Mouse (Mus musculus) heart, embryonic 11.5 days (tissue): ENCODE results near the gene Hus1. TPM values are rescaled to one million over a fixed set of nuclear protein-coding genes. Genes with fewer than 3 reads are reported as not detected.

Experiments used
- ATAC-seq: fragments of 200-750 bp; cut with Nextera tagmentation; replicated peaks from 2 replicates; pipeline ENCODE4 v1.8.0; 2017; ENCODE audit warnings: moderate library complexity; ENCODE audit not compliant: insufficient number of reproducible peaks, low FRiP score, low TSS enrichment
- H3K27ac ChIP-seq: fragments of 300-500 bp; sonication (generic); 2 replicates; pipeline ENCODE4 v1.5.1; 2014; ENCODE audit warnings: mild to moderate bottlenecking, low read depth, low read length
- H3K27me3 ChIP-seq: fragments of 300-500 bp; sonication (generic); 2 replicates; pipeline ENCODE4 v1.6.1; 2014; ENCODE audit warnings: mild to moderate bottlenecking, low read length, mixed read lengths; ENCODE audit not compliant: control insufficient read depth, insufficient read depth
- H3K36me3 ChIP-seq: fragments of 300-500 bp; sonication (generic); 2 replicates; pipeline ENCODE4 v1.6.1; 2014; ENCODE audit warnings: mild to moderate bottlenecking, low read length, moderate library complexity, mixed read lengths; ENCODE audit not compliant: control insufficient read depth, insufficient read depth
- H3K4me1 ChIP-seq: fragments of 300-500 bp; sonication (generic); 2 replicates; pipeline ENCODE4 v1.6.1; 2014; ENCODE audit warnings: low read length; ENCODE audit not compliant: control insufficient read depth, insufficient read depth
- H3K4me2 ChIP-seq: fragments of 300-500 bp; sonication (generic); 2 replicates; pipeline ENCODE4 v1.6.1; 2014; ENCODE audit warnings: mild to moderate bottlenecking, moderate library complexity
- H3K4me3 ChIP-seq: fragments of 300-500 bp; sonication (generic); 2 replicates; pipeline ENCODE4 v1.5.1; 2014; ENCODE audit warnings: low read depth, low read length
- H3K9ac ChIP-seq: fragments of 300-500 bp; sonication (generic); 2 replicates; pipeline ENCODE4 v1.6.1; 2014; ENCODE audit warnings: mild to moderate bottlenecking, low read depth, low read length, moderate library complexity
- H3K9me3 ChIP-seq: fragments of 300-500 bp; sonication (generic); replicated peaks from 2 replicates; pipeline ENCODE4 v1.6.1; 2016; ENCODE audit warnings: low read length; ENCODE audit not compliant: control insufficient read depth
- WGBS: fragments of 180-500 bp; shearing (Covaris S2); extraction: QIAGEN DNeasy Blood & Tissue Kit; methylation state at CpG from one replicate; pipeline ENCODE4 v1.1.7; 2014; ENCODE audit not compliant: insufficient replicate concordance; 5-methylcytosine and 5-hydroxymethylcytosine counted together
- polyA plus RNA-seq: library from polyadenylated mRNA; unstranded; fragments of >200 nt; fragmentation: Nextera tagmentation; extraction: Ambion mirVana; gene quantifications from 2 replicates; pipeline ENCODE4 v1.2.1, GENCODE M21; 2014

Hus1 gene
- polyA plus RNA-seq, 1 experiment from 2014 or later, result 14.5 TPM

DNA sequence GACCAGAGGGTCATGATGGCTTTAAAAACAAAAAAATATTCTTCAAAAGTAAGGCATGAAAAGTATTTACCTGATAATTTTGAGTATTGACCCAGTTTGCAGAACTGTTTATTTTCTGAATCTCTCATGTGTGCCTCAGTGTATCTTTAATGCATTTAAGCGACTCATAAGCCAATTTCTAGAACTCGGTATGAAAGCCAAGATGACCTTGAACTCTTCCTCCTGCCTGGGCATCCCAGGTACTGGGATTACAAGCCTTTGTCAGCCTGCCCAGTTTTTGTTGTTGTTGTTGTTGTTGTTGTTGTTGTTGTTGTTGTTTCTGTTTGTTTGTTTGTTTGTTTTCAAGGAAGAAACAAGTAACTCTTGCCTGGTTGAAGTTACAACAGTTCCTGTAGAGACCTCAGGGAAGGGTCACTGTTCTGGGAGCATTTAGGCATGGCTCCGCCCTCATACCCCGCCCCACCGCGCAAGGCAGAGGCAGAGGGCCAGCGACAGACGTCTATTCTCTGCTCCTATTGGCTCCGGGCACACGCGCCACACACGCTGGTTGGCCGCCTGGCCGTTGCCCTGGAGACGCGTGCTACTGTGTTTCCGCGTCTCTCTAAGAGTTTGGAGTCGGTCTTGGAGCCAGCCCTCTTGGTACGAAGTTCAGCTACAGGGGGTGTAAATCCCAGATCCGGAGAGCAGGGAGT, 37.2 kb upstream of the Hus1 start, which contains the start of gene Gm11992:
Gene Gm11992, plus strand, starts transcription at position 584 of the 692 bp plus-strand sequence.
- peak within 1 kb of the TSS; percentile 86 for H3K4me2 ChIP-seq
- no peaks in the 10 kb centered on the region for H3K36me3 ChIP-seq
- 4% methylated on average over 21 of the region's 21 CpGs for WGBS
- no peaks in the 10 kb centered on the region for H3K9me3 ChIP-seq
- peak within 1 kb of the TSS; percentile 16; the same call in 1 of the 2 replicates for H3K9ac ChIP-seq
- H3K4me3 ChIP-seq, result peak within 1 kb of the TSS; percentile 48
- H3K27ac ChIP-seq, result peak within 1 kb of the TSS; percentile 70; the same call in 1 of the 2 replicates
- H3K4me1 ChIP-seq, result peaks cover 7% of the 10 kb centered on the region
- peak; percentile 95 for ATAC-seq
- peaks cover 6% of the 10 kb centered on the region; the same call in 1 of the 2 replicates for H3K27me3 ChIP-seq

DNA sequence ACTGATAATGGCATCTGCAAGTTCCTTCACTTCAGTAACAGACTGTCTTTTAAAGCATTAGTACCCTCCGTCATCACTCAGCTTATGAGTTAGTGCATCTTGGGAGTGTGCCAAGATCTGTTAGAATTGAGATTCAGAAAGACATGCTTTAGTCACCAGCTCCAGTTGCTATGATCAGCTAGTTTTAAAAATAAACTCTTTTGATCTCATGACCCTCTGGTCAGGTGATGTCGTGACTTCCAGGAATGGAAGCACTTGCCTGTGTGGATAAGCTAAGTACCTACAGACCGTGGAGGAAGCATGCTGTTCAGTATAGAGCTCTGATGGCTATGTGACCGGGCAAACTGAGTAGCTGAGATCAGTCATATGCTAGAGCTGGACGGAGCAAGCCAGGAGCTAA, 36.1 kb upstream of the Hus1 start:
- 45% methylated on average over 5 of the region's 5 CpGs for whole genome bisulfite sequencing
- Histone ChIP-seq H3K4me2 (no peak overlapping the region), H3K4me3 (no peak overlapping the region), H3K27me3 (peaks cover 6% of the 10 kb centered on the region; the same call in 1 of the 2 replicates), H3K9ac (no peak overlapping the region), H3K27ac (peak overlapping the region; percentile 70; the same call in 1 of the 2 replicates), H3K4me1 (peaks cover 7% of the 10 kb centered on the region; the same call in 1 of the 2 replicates), H3K9me3 (no peaks in the 10 kb centered on the region), H3K36me3 (no peaks in the 10 kb centered on the region)
- peak; percentile 66 for ATAC-seq

DNA sequence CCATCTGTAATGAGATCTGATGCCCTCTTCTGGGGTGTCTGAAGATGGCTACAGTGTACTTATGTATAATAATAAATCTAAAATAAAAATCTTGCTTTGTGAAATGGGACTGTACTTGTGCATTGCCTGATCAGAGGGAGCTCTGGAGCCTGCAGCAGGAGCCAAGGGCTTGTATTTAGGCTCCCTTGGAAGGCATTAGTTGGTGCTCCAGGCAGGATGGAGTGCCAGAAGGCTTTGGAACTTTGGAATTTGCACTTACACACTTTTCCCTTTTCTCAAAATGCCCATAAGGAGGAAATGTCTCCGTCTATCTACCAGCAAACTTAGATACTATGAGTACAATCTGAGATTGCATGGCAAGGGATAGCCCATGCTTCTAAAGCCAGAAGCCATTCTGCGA, 35.6 kb upstream of the Hus1 start:
- H3K9me3 ChIP-seq, result no peaks in the 10 kb centered on the region
- peaks cover 7% of the 10 kb centered on the region; the same call in 1 of the 2 replicates for H3K4me1 ChIP-seq
- 70% methylated on average over 2 of the region's 2 CpGs for WGBS
- H3K36me3 ChIP-seq, result no peaks in the 10 kb centered on the region
- H3K27ac ChIP-seq, result peak overlapping the region; percentile 65
- ATAC-seq, result no peak
- no peak overlapping the region for H3K4me2 ChIP-seq
- no peak overlapping the region for H3K9ac ChIP-seq
- peaks cover 6% of the 10 kb centered on the region; the same call in 1 of the 2 replicates for H3K27me3 ChIP-seq
- H3K4me3 ChIP-seq, result no peak overlapping the region

DNA sequence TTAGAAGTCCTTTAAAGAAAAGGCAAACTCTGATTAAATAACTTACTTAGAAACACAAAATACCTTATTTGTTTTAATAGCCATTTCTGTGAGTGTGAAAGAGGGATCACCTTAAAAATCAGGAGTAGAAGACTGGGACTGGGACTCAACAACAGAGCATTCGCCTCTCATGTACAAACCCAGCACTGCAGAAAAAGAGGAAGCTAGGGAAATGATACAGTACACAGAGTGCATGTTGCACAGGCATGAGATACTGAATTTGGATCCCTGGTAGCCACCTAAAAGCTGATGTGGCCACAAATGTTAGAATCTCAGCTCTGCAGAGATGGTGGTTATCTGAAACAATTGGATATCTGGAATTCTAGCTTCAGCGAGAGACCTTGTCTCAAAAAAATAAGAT, 20.5 kb upstream of the Hus1 start:
- no peaks in the 10 kb centered on the region for H3K9me3 ChIP-seq
- H3K27ac ChIP-seq, result no peak overlapping the region
- H3K4me2 ChIP-seq, result no peak overlapping the region
- H3K4me1 ChIP-seq, result no peaks in the 10 kb centered on the region
- no peak overlapping the region for H3K4me3 ChIP-seq
- no peak overlapping the region for H3K9ac ChIP-seq
- no peak for ATAC-seq
- WGBS, result 77% methylated on average over 2 of the region's 2 CpGs
- no peaks in the 10 kb centered on the region for H3K36me3 ChIP-seq
- no peaks in the 10 kb centered on the region for H3K27me3 ChIP-seq

DNA sequence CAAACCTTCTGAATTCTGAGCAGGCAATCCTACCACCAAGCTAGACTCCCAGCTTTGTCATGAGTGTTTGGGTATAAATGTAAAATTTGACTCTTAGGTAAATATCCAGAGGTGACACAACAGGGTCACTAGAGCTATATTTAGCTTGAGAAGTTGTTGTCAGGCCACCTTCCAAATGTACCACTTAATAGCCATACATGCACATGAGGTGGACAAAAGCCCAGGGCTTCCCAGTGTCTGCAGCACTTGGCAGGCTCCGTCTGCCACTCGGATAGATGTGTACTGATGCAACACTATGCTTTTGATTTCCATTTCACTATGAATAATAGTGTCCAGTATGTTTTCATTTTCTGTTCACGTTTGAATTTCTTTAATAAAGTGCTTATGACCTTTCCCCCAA, 14.2 kb upstream of the Hus1 start:
- H3K4me1 ChIP-seq, result no peaks in the 10 kb centered on the region
- H3K36me3 ChIP-seq, result no peaks in the 10 kb centered on the region
- H3K27ac ChIP-seq, result no peak overlapping the region
- no peak for ATAC-seq
- H3K4me2 ChIP-seq, result no peak overlapping the region
- no peaks in the 10 kb centered on the region for H3K27me3 ChIP-seq
- H3K9ac ChIP-seq, result no peak overlapping the region
- H3K9me3 ChIP-seq, result no peaks in the 10 kb centered on the region
- 73% methylated on average over 3 of the region's 3 CpGs for WGBS
- no peak overlapping the region for H3K4me3 ChIP-seq

DNA sequence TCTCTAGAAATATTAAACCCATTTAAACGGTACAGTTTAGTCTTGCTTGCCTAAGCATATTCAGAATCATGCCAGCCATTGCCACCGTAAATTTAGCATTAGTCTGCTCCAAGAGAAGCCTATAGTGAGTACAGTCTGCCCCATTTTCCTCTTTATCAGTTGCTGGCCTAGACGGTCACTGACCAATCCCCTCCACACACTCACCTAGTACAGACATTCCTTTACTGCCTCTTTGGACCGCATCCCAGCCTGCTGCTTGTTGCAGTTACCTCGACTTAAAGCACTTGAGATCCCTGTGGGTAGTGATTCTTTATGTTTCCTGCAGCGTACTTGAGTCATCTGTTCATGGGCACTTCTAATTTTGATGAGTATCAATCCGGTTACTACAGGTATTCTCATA, 13.8 kb upstream of the Hus1 start:
- ATAC-seq, result no peak
- Histone ChIP-seq H3K27me3 (no peaks in the 10 kb centered on the region), H3K4me3 (no peak overlapping the region), H3K4me1 (no peaks in the 10 kb centered on the region), H3K36me3 (no peaks in the 10 kb centered on the region), H3K27ac (no peak overlapping the region), H3K9ac (no peak overlapping the region), H3K4me2 (no peak overlapping the region), H3K9me3 (no peaks in the 10 kb centered on the region)
- 64% methylated on average over 7 of the region's 7 CpGs for WGBS

DNA sequence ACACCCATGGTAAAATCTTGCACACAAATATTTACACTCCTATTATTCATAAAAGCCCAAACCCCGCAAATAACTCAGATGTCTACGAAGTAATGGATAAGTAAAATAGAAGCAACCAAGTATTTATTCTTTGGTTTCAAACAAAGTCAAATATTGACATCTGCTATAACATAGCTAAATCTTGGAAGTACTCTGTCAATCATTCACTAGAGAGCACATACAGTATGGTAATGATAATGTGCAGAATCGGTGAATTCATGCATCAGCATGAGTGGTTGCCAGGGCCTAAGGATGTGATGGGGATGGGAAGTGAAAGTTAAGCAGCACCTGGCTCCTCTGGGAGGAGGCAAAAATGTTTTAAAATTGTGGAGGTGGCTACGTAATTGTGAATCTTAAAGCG, 9.2 kb upstream of the Hus1 start:
- ATAC-seq, result no peak
- H3K36me3 ChIP-seq, result no peaks in the 10 kb centered on the region
- H3K4me2 ChIP-seq, result no peak overlapping the region
- H3K4me3 ChIP-seq, result no peak overlapping the region
- 84% methylated on average over 5 of the region's 5 CpGs for WGBS
- no peak overlapping the region for H3K9ac ChIP-seq
- no peaks in the 10 kb centered on the region for H3K27me3 ChIP-seq
- no peak overlapping the region for H3K27ac ChIP-seq
- no peaks in the 10 kb centered on the region for H3K9me3 ChIP-seq
- H3K4me1 ChIP-seq, result no peaks in the 10 kb centered on the region

DNA sequence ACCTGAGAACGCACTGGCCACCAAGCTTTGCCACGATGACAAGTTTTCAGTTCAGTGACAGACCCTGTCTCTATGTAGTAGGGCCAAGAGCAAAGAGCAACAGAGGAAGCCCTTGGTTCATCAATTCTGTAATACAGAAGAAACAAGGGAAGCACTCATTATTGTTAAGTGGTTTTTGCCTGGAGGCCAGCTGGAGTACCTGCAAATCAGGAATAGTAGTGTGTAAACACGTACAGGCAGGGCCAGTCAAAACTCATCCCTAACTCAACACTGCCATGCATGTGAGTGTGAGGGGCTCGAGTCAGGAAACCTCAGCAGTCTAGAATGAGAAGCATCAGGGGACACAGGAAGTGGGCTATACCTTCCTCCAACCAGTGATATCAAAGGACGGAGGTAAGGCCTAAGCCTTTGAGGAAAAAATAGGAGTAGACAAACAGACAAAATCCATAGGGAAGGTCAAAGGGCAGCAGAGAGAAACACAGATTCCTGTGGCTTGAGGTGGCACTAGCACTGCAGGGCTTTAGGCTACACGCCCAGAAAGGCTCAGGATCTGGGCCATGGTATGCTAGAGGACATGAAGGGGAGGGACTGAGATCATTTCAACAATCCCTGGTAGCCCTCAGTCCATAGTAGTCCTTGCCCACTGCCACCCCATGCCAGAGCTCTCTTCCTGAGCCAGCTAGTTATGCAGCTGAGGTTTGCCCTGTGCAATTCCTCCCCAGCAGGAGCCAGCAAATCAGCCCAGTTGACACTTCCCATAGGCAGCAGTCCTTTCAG, 7.7 kb upstream of the Hus1 start:
- Histone ChIP-seq H3K36me3 (no peaks in the 10 kb centered on the region), H3K4me3 (no peak overlapping the region), H3K4me2 (no peak overlapping the region), H3K9ac (no peak overlapping the region), H3K27me3 (no peaks in the 10 kb centered on the region), H3K4me1 (no peaks in the 10 kb centered on the region), H3K27ac (no peak overlapping the region), H3K9me3 (no peaks in the 10 kb centered on the region)
- ATAC-seq, result no peak
- 72% methylated on average over 6 of the region's 6 CpGs for WGBS
